Mouse (Mus musculus) heart, embryonic 15.5 days (tissue): Measurements from ENCODE around the gene Cast. TPM values are rescaled to one million over a fixed set of nuclear protein-coding genes. Genes with fewer than 3 reads are reported as not detected.

Experiments used
- ATAC-seq: fragments of 200-750 bp; cut with Nextera tagmentation; replicated peaks from 2 replicates; pipeline ENCODE4 v1.8.0; 2017; ENCODE audit warnings: low read depth, moderate TSS enrichment; ENCODE audit not compliant: insufficient number of reproducible peaks, insufficient read depth, low FRiP score
- H3K27ac ChIP-seq: fragments of 300-500 bp; sonication (generic); 2 replicates; pipeline ENCODE4 v1.5.1; 2015; ENCODE audit warnings: mild to moderate bottlenecking, inconsistent platforms
- H3K27me3 ChIP-seq: fragments of 300-500 bp; sonication (generic); 2 replicates; pipeline ENCODE4 v1.6.1; 2015; ENCODE audit warnings: inconsistent platforms
- H3K36me3 ChIP-seq: fragments of 300-500 bp; sonication (generic); 2 replicates; pipeline ENCODE4 v1.6.1; 2015; ENCODE audit warnings: mild to moderate bottlenecking, inconsistent platforms
- H3K4me1 ChIP-seq: fragments of 300-500 bp; sonication (generic); replicated peaks from 2 replicates; pipeline ENCODE4 v1.6.1; 2015; ENCODE audit warnings: inconsistent platforms
- H3K4me2 ChIP-seq: fragments of 300-500 bp; sonication (generic); 2 replicates; pipeline ENCODE4 v1.6.1; 2015; ENCODE audit warnings: inconsistent platforms, mild to moderate bottlenecking, moderate library complexity
- H3K4me3 ChIP-seq: fragments of 300-500 bp; sonication (generic); 2 replicates; pipeline ENCODE4 v1.5.1; 2015; ENCODE audit warnings: mild to moderate bottlenecking, inconsistent platforms
- H3K9ac ChIP-seq: fragments of 300-500 bp; sonication (generic); 2 replicates; pipeline ENCODE4 v1.6.1; 2015; ENCODE audit warnings: mild to moderate bottlenecking, inconsistent platforms
- H3K9me3 ChIP-seq: fragments of 300-500 bp; sonication (generic); replicated peaks from 2 replicates; pipeline ENCODE4 v1.6.1; 2016; ENCODE audit warnings: inconsistent platforms
- WGBS: fragments of 180-500 bp; shearing (Covaris S2); methylation state at CpG from one replicate; pipeline ENCODE4 v1.1.7; 2015; ENCODE audit warnings: mixed read lengths; 5-methylcytosine and 5-hydroxymethylcytosine counted together
- polyA plus RNA-seq: library from polyadenylated mRNA; unstranded; fragments of >200 nt; fragmentation: Nextera tagmentation; extraction: Ambion mirVana; gene quantifications from 2 replicates; pipeline ENCODE4 v1.2.1, GENCODE M21; 2015

Gene Cast
- polyA plus RNA-seq, 1 experiment from 2014 or later: 52.9 TPM

GRCm38 (mm10) chr13:74695497-74696193 is 113.0 kb downstream of the Cast start:
- H3K9ac ChIP-seq: no peak overlapping the region
- no peaks in the 10 kb centered on the region for H3K9me3 ChIP-seq
- no peak overlapping the region for H3K4me2 ChIP-seq
- no peak overlapping the region for H3K27ac ChIP-seq
- no peaks in the 10 kb centered on the region for H3K27me3 ChIP-seq
- 90% methylated on average over 5 of the region's 5 CpGs for WGBS
- H3K4me3 ChIP-seq: no peak overlapping the region
- H3K4me1 ChIP-seq: no peaks in the 10 kb centered on the region
- H3K36me3 ChIP-seq: peaks cover 34% of the 10 kb centered on the region
- no peak for ATAC-seq

Other genes with a start within 250 kb of the Cast start
- gene Erap1, start 169.2 kb downstream of the Cast start, polyA plus RNA-seq: 15.1 and 17.7 TPM in 2 replicates